Mouse (Mus musculus) hindbrain, embryonic 10.5 days (tissue): ENCODE results near the gene Ly6c2. TPM values are rescaled to one million over a fixed set of nuclear protein-coding genes. Genes with fewer than 3 reads are reported as not detected.
A peak's percentile ranks its signal among the peaks of the same experiment; 100 is the strongest.
"Not testable (repeated sequence)": the region's sequence is repeated elsewhere in the genome, so short reads cannot be mapped to it uniquely, and the experiment has no call there.

Experiments used
- DNase-seq: peaks from one replicate; pipeline ENCODE4 v3.0.0-alpha.2; 2017; ENCODE audit warnings: low spot score
- H3K27ac ChIP-seq: fragments of 300-500 bp; sonication (generic); 2 replicates; pipeline ENCODE4 v1.5.1; 2016; ENCODE audit warnings: mild to moderate bottlenecking, moderate library complexity
- H3K27me3 ChIP-seq: fragments of 300-500 bp; sonication (generic); 2 replicates; pipeline ENCODE4 v1.6.1; 2016; ENCODE audit warnings: mild to moderate bottlenecking; ENCODE audit not compliant: poor library complexity, insufficient read depth, severe bottlenecking
- H3K36me3 ChIP-seq: fragments of 300-500 bp; sonication (generic); 2 replicates; pipeline ENCODE4 v1.6.1; 2016; ENCODE audit warnings: mild to moderate bottlenecking, moderate library complexity
- H3K4me1 ChIP-seq: fragments of 300-500 bp; sonication (generic); replicated peaks from 2 replicates; pipeline ENCODE4 v1.6.1; 2016; ENCODE audit warnings: mild to moderate bottlenecking
- H3K4me3 ChIP-seq: fragments of 300-500 bp; sonication (generic); 2 replicates; pipeline ENCODE4 v1.5.1; 2016; ENCODE audit warnings: mild to moderate bottlenecking, moderate library complexity
- H3K9me3 ChIP-seq: fragments of 300-500 bp; sonication (generic); 2 replicates; pipeline ENCODE4 v1.6.1; 2016; ENCODE audit warnings: mild to moderate bottlenecking, moderate library complexity
- WGBS: fragments of 180-500 bp; shearing (Covaris S2); methylation state at CpG from one replicate; pipeline ENCODE4 v1.1.7; 2016; 5-methylcytosine and 5-hydroxymethylcytosine counted together
- polyA plus RNA-seq: library from polyadenylated mRNA; unstranded; fragments of >200 nt; fragmentation: Nextera tagmentation; extraction: Ambion mirVana; gene quantifications from 2 replicates; pipeline ENCODE4 v1.2.1, GENCODE M21; 2016

Ly6c2 gene
- polyA plus RNA-seq = not detected in 2 replicates

GRCm38 (mm10) chr15:75111861-75112630 is at the start of gene Ly6c2:
TSS of gene Ly6c2 (minus strand) at chr15:75111970.
- H3K4me1 ChIP-seq, H3K4me3 ChIP-seq, H3K27me3 ChIP-seq, H3K36me3 ChIP-seq, H3K27ac ChIP-seq, DNase-seq, H3K9me3 ChIP-seq: not testable (repeated sequence)
- WGBS = 69% methylated on average over 1 of the region's 1 CpGs

GRCm38 (mm10) chr15:75157646-75158045 is 45.9 kb upstream of the Ly6c2 start:
- Histone ChIP-seq H3K36me3 (no peaks in the 10 kb centered on the region), H3K27ac (no peak overlapping the region), H3K4me3 (no peak overlapping the region), H3K27me3 (no peaks in the 10 kb centered on the region), H3K9me3 (peaks cover 11% of the 10 kb centered on the region), H3K4me1 (no peaks in the 10 kb centered on the region)
- DNase-seq = no peak
- 60% methylated on average over 1 of the region's 1 CpGs for WGBS

GRCm38 (mm10) chr15:75154940-75155339 is 43.2 kb upstream of the Ly6c2 start, which contains the start of gene Ly6g:
TSS of gene Ly6g (plus strand) at chr15:75155240.
- Histone ChIP-seq H3K27ac (no peak within 1 kb of the TSS), H3K27me3 (no peaks in the 10 kb centered on the region), H3K4me3 (no peak within 1 kb of the TSS), H3K9me3 (peaks cover 5% of the 10 kb centered on the region), H3K36me3 (no peaks in the 10 kb centered on the region), H3K4me1 (no peaks in the 10 kb centered on the region)
- no peak for DNase-seq
- whole genome bisulfite sequencing = 97% methylated on average over 1 of the region's 1 CpGs

GRCm38 (mm10) chr15:75153087-75153486 is 41.3 kb upstream of the Ly6c2 start:
- no peak for DNase-seq
- Histone ChIP-seq H3K27me3 (no peaks in the 10 kb centered on the region), H3K4me1 (no peaks in the 10 kb centered on the region), H3K4me3 (no peak overlapping the region), H3K36me3 (no peaks in the 10 kb centered on the region), H3K9me3 (no peaks in the 10 kb centered on the region), H3K27ac (no peak overlapping the region)

GRCm38 (mm10) chr15:75143735-75144134 is 32.0 kb upstream of the Ly6c2 start:
- no peak for DNase-seq
- Histone ChIP-seq H3K4me3 (no peak overlapping the region), H3K4me1 (no peaks in the 10 kb centered on the region), H3K9me3 (no peaks in the 10 kb centered on the region), H3K27ac (no peak overlapping the region), H3K36me3 (no peaks in the 10 kb centered on the region), H3K27me3 (no peaks in the 10 kb centered on the region)
- 65% methylated on average over 3 of the region's 3 CpGs for WGBS

GRCm38 (mm10) chr15:75141812-75142360 is 30.1 kb upstream of the Ly6c2 start:
- not testable (repeated sequence) for H3K4me1 ChIP-seq, H3K27me3 ChIP-seq, H3K4me3 ChIP-seq, H3K9me3 ChIP-seq, H3K27ac ChIP-seq, H3K36me3 ChIP-seq
- peak; percentile 20 for DNase-seq
- WGBS = 43% methylated on average over 6 of the region's 6 CpGs

- H3K36me3 ChIP-seq, DNase-seq, H3K4me1 ChIP-seq, H3K4me3 ChIP-seq, H3K27me3 ChIP-seq, H3K27ac ChIP-seq, H3K9me3 ChIP-seq: not testable (repeated sequence)
- WGBS = 76% methylated on average over 3 of the region's 3 CpGs
These were observed 26.0 kb upstream of the Ly6c2 start for GRCm38 (mm10) chr15:75137739-75138138.

GRCm38 (mm10) chr15:75135090-75135783 is 23.5 kb upstream of the Ly6c2 start:
- H3K4me3 ChIP-seq, H3K27ac ChIP-seq, H3K9me3 ChIP-seq, H3K4me1 ChIP-seq, H3K36me3 ChIP-seq, H3K27me3 ChIP-seq, DNase-seq: not testable (repeated sequence)
- 90% methylated on average over 2 of the region's 2 CpGs for WGBS

GRCm38 (mm10) chr15:75132346-75132745 is 20.6 kb upstream of the Ly6c2 start:
- H3K9me3 ChIP-seq, H3K27me3 ChIP-seq, H3K27ac ChIP-seq, DNase-seq, H3K4me3 ChIP-seq, H3K36me3 ChIP-seq, H3K4me1 ChIP-seq: not testable (repeated sequence)
- 89% methylated on average over 2 of the region's 2 CpGs for WGBS

GRCm38 (mm10) chr15:75120066-75120465 is 8.3 kb upstream of the Ly6c2 start:
- DNase-seq = peak; percentile 31
- H3K4me1 ChIP-seq = no peaks in the 10 kb centered on the region
- WGBS = 28% methylated on average over 2 of the region's 2 CpGs

GRCm38 (mm10) chr15:75118742-75119141 is 7.0 kb upstream of the Ly6c2 start:
- not testable (repeated sequence) for H3K27ac ChIP-seq, H3K4me1 ChIP-seq, H3K4me3 ChIP-seq, H3K27me3 ChIP-seq, H3K36me3 ChIP-seq, H3K9me3 ChIP-seq
- peak; percentile 51 for DNase-seq
- 23% methylated on average over 6 of the region's 7 CpGs for whole genome bisulfite sequencing

More at GRCm38 (mm10) chr15:75120066-75120465, 8.3 kb upstream of the Ly6c2 start:
- H3K27me3 ChIP-seq = no peaks in the 10 kb centered on the region
- no peak overlapping the region for H3K27ac ChIP-seq
- H3K36me3 ChIP-seq = no peaks in the 10 kb centered on the region
- no peaks in the 10 kb centered on the region for H3K9me3 ChIP-seq
- no peak overlapping the region for H3K4me3 ChIP-seq

GRCm38 (mm10) chr15:75117481-75117880 is 5.7 kb upstream of the Ly6c2 start:
- not testable (repeated sequence) for H3K36me3 ChIP-seq, DNase-seq, H3K4me1 ChIP-seq, H3K27ac ChIP-seq, H3K4me3 ChIP-seq, H3K9me3 ChIP-seq, H3K27me3 ChIP-seq
- 91% methylated on average over 5 of the region's 5 CpGs for WGBS

GRCm38 (mm10) chr15:75116525-75116924 is 4.8 kb upstream of the Ly6c2 start:
- 94% methylated on average over 2 of the region's 2 CpGs for whole genome bisulfite sequencing
- no peaks in the 10 kb centered on the region for H3K36me3 ChIP-seq
- no peaks in the 10 kb centered on the region for H3K4me1 ChIP-seq
- no peak for DNase-seq
- no peak overlapping the region for H3K4me3 ChIP-seq
- no peaks in the 10 kb centered on the region for H3K27me3 ChIP-seq
- no peaks in the 10 kb centered on the region for H3K9me3 ChIP-seq
- H3K27ac ChIP-seq = no peak overlapping the region
